Mouse (Mus musculus): Measurements from ENCODE around the gene Atraid. TPM values are rescaled to one million over a fixed set of nuclear protein-coding genes. Genes with fewer than 3 reads are reported as not detected.
A peak's percentile ranks its signal among the peaks of the same experiment; 100 is the strongest.

Atraid gene
- polyA plus RNA-seq, 1 experiment from 2014 or later = 88.2 TPM

DNA sequence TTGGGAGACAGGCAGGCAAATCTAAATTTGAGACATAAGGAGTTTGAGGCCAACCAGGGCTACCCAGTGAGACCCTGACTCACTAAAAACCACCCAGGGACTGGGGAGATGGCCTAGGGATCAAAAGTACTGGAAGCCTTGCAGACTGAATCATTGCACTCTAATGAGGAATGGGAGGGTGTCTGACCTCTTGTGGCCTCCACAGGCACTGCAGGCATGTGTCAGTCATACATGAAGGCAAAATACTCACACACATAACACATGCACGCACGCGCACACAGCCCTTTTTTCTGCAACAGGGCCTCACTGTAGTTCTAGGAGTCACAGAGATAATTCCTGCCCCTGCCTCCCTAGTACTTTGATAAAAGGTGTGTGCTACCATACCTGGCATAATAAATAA, 33.3 kb downstream of the Atraid start:
- Histone ChIP-seq H3K4me3 (ENCODE audit: low read depth, low read length) (no peak overlapping the region), H3K4me1 (ENCODE audit: control insufficient read depth, insufficient read depth, low read length) (no peaks in the 10 kb centered on the region), H3K9ac (replicated peaks; ENCODE audit: low read length) (no peak overlapping the region), H3K27me3 (ENCODE audit: control insufficient read depth, insufficient read depth, low read length) (no peaks in the 10 kb centered on the region), H3K4me2 (ENCODE audit: low read depth, low read length) (no peak overlapping the region), H3K36me3 (replicated peaks; ENCODE audit: control insufficient read depth, insufficient read depth, low read depth, low read length) (peaks cover 5% of the 10 kb centered on the region), H3K27ac (replicated peaks; ENCODE audit: low read depth, low read length) (no peak overlapping the region), H3K9me3 (replicated peaks; ENCODE audit: control insufficient read depth, low read length) (no peaks in the 10 kb centered on the region)
- DNase-seq (ENCODE audit: low spot score) (peak; percentile 70), ATAC-seq (replicated peaks; ENCODE audit: insufficient number of reproducible peaks, low FRiP score, low TSS enrichment, low read depth) (no peak)
- 80% methylated on average over 3 of the region's 3 CpGs for WGBS

DNA sequence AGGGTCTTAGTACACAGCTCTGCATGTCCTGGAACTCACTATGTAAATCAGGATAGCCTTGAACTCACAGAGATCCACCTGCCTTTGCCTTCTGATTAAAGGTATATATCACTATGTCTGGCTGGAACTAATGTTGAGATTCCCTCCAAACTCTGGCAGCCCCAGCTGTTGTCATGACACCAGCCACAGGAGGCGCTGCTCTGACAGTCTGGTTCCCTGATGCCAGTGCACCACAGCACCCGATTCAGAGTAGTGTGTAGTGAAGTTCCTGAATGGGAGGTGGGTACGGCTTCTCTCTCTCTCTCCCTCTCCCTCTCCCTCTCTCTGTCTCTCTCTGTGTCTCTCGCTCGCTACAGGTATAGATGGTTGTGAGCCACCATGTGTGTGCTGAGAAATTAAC, 34.2 kb downstream of the Atraid start:
- 21% methylated on average over 5 of the region's 5 CpGs for WGBS
- Histone ChIP-seq H3K27ac (replicated peaks; ENCODE audit: low read depth, low read length) (no peak overlapping the region), H3K4me1 (ENCODE audit: control insufficient read depth, insufficient read depth, low read length) (no peaks in the 10 kb centered on the region), H3K4me2 (ENCODE audit: low read depth, low read length) (no peak overlapping the region), H3K27me3 (ENCODE audit: control insufficient read depth, insufficient read depth, low read length) (no peaks in the 10 kb centered on the region), H3K9me3 (replicated peaks; ENCODE audit: control insufficient read depth, low read length) (no peaks in the 10 kb centered on the region), H3K4me3 (ENCODE audit: low read depth, low read length) (no peak overlapping the region), H3K36me3 (replicated peaks; ENCODE audit: control insufficient read depth, insufficient read depth, low read depth, low read length) (peaks cover 3% of the 10 kb centered on the region), H3K9ac (replicated peaks; ENCODE audit: low read length) (no peak overlapping the region)
- DNase-seq (ENCODE audit: low spot score) (peak; percentile 70), ATAC-seq (replicated peaks; ENCODE audit: insufficient number of reproducible peaks, low FRiP score, low TSS enrichment, low read depth) (no peak)

DNA sequence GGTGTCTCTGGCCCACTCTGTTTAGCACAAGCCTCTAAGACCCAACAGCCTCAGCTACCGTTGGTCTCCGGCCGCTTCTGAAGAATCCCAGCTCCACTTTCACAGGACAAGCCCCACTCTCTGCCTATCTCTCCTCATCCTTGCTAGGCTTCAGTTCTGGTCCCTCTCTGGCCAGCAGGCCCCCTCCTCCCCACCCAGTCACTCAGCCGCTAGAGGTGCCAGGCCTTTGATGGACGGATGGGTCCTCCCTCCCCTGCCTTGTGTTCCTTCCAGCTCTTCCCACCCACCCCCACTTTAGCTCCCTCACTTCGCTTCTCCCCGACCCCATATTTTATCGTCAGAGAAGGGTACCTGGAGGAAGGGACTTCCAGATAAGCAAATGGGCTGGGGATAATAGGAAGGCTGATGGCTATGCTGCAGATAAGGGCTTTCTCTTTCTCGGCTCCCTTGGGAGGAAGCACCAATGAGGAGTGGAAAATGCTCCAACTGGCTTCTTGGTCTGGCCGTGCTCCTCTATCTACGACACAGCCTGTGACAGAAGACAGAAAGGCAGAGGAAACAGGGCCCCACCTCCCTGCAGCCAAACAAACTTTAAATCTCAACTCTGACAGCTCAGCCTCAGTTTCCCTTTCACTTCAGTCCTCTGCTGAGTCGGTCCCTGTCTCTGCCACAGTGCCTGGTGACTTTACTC, 35.0 kb downstream of the Atraid start:
- no peak overlapping the region for H3K9ac ChIP-seq (replicated peaks; ENCODE audit: low read length)
- no peak for ATAC-seq (replicated peaks; ENCODE audit: insufficient number of reproducible peaks, low FRiP score, low TSS enrichment, low read depth)

DNA sequence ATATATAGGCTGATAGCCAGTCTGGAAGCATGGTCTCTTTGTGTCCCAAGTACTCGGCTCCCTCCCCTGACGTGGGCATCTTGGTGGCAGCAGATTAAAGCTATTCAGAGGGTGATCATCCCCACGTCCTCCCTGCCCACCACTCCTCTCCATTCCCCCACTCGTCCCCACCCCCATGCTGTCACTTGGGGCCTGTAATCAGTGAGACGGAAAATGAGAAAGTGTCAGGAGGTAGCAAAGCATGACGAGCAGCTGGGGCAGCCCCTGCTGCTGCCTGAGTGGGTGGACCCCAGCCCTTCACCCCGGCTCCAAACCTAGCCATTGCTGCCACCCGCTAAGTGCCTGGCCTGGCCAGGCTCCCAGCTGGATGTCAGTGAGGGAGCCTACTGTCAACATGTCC, 35.8 kb downstream of the Atraid start:
- Histone ChIP-seq H3K4me1 (ENCODE audit: control insufficient read depth, insufficient read depth, low read length) (no peaks in the 10 kb centered on the region), H3K27ac (replicated peaks; ENCODE audit: low read depth, low read length) (no peak overlapping the region), H3K9me3 (replicated peaks; ENCODE audit: control insufficient read depth, low read length) (no peaks in the 10 kb centered on the region), H3K9ac (replicated peaks; ENCODE audit: low read length) (no peak overlapping the region), H3K27me3 (ENCODE audit: control insufficient read depth, insufficient read depth, low read length) (0 out of 2 replicates have a peak, but pooled peaks cover under 1% of the 10 kb centered on the region), H3K36me3 (replicated peaks; ENCODE audit: control insufficient read depth, insufficient read depth, low read depth, low read length) (0 out of 2 replicates have a peak, but pooled peaks cover 2% of the 10 kb centered on the region), H3K4me3 (ENCODE audit: low read depth, low read length) (no peak overlapping the region), H3K4me2 (ENCODE audit: low read depth, low read length) (no peak overlapping the region)
- no peak; the same call in 1 of the 2 replicates for ATAC-seq (replicated peaks; ENCODE audit: insufficient number of reproducible peaks, low FRiP score, low TSS enrichment, low read depth)
- DNase-seq (ENCODE audit: low spot score) = no peak
- WGBS = 13% methylated on average over 8 of the region's 8 CpGs

More for the DNA sequence above, 35.0 kb downstream of the Atraid start:
- H3K4me3 ChIP-seq (ENCODE audit: low read depth, low read length) = no peak overlapping the region
- H3K9me3 ChIP-seq (replicated peaks; ENCODE audit: control insufficient read depth, low read length) = no peaks in the 10 kb centered on the region
- DNase-seq (ENCODE audit: low spot score) = no peak
- H3K27me3 ChIP-seq (ENCODE audit: control insufficient read depth, insufficient read depth, low read length) = no peaks in the 10 kb centered on the region
- no peaks in the 10 kb centered on the region for H3K4me1 ChIP-seq (ENCODE audit: control insufficient read depth, insufficient read depth, low read length)
- no peak overlapping the region for H3K27ac ChIP-seq (replicated peaks; ENCODE audit: low read depth, low read length)
- peaks cover 2% of the 10 kb centered on the region; the same call in 1 of the 2 replicates for H3K36me3 ChIP-seq (replicated peaks; ENCODE audit: control insufficient read depth, insufficient read depth, low read depth, low read length)
- WGBS = 48% methylated on average over 12 of the region's 12 CpGs
- no peak overlapping the region for H3K4me2 ChIP-seq (ENCODE audit: low read depth, low read length)

DNA sequence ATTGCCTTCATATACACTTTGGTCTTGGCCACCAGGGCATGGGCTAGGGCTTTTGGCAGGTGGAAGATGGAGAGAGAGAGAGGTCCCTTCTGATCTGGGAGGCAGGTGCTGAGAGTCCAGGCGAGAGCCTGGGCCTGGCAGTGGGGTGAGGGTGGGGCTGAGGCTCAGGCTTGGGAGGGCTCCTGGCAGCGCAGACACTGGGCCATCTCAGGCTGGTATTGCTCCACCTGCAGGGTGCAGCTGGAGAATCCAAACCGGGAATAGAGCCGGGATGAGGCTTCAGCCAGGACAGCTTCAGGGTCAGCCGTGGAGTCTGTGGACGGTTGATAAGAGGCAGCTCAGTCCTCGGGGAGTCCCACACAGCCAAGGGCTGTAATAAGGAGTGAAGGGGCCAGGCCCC, 38.5 kb downstream of the Atraid start:
- no peaks in the 10 kb centered on the region for H3K36me3 ChIP-seq (replicated peaks; ENCODE audit: control insufficient read depth, insufficient read depth, low read depth, low read length)
- DNase-seq (ENCODE audit: low spot score) = no peak
- no peak overlapping the region for H3K9ac ChIP-seq (replicated peaks; ENCODE audit: low read length)
- no peaks in the 10 kb centered on the region for H3K9me3 ChIP-seq (replicated peaks; ENCODE audit: control insufficient read depth, low read length)
- H3K27me3 ChIP-seq (ENCODE audit: control insufficient read depth, insufficient read depth, low read length) = peaks cover 27% of the 10 kb centered on the region
- 32% methylated on average over 7 of the region's 7 CpGs for whole genome bisulfite sequencing
- no peak overlapping the region for H3K4me2 ChIP-seq (ENCODE audit: low read depth, low read length)
- H3K27ac ChIP-seq (replicated peaks; ENCODE audit: low read depth, low read length) = no peak overlapping the region
- no peak for ATAC-seq (replicated peaks; ENCODE audit: insufficient number of reproducible peaks, low FRiP score, low TSS enrichment, low read depth)
- no peak overlapping the region for H3K4me3 ChIP-seq (ENCODE audit: low read depth, low read length)
- no peaks in the 10 kb centered on the region for H3K4me1 ChIP-seq (ENCODE audit: control insufficient read depth, insufficient read depth, low read length)

DNA sequence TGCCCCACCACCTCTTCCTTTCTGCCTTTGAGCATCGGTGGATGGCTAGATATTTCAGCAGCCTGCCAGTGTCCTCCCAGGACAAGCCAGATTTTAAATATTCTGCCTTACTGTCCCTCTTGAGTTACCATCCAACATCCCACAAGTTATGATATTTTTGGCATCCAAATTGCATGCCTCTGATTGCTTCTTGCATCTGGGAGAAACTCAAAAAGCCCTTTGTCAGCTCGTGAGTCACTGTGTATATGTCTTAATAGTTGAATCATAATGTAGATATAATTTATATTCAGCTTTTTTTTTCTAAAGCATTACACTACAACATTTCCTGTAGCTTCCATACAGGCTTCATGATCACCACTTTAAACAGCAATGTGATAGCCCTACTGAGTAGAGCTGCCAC, 39.0 kb downstream of the Atraid start:
- Histone ChIP-seq H3K4me2 (ENCODE audit: low read depth, low read length) (no peak overlapping the region), H3K27ac (replicated peaks; ENCODE audit: low read depth, low read length) (no peak overlapping the region), H3K27me3 (ENCODE audit: control insufficient read depth, insufficient read depth, low read length) (peaks cover 32% of the 10 kb centered on the region), H3K4me1 (ENCODE audit: control insufficient read depth, insufficient read depth, low read length) (no peaks in the 10 kb centered on the region), H3K9ac (replicated peaks; ENCODE audit: low read length) (no peak overlapping the region), H3K9me3 (replicated peaks; ENCODE audit: control insufficient read depth, low read length) (no peaks in the 10 kb centered on the region), H3K36me3 (replicated peaks; ENCODE audit: control insufficient read depth, insufficient read depth, low read depth, low read length) (no peaks in the 10 kb centered on the region), H3K4me3 (ENCODE audit: low read depth, low read length) (no peak overlapping the region)
- ATAC-seq (replicated peaks; ENCODE audit: insufficient number of reproducible peaks, low FRiP score, low TSS enrichment, low read depth) (no peak), DNase-seq (ENCODE audit: low spot score) (no peak)
- WGBS = 92% methylated on average over 2 of the region's 2 CpGs

DNA sequence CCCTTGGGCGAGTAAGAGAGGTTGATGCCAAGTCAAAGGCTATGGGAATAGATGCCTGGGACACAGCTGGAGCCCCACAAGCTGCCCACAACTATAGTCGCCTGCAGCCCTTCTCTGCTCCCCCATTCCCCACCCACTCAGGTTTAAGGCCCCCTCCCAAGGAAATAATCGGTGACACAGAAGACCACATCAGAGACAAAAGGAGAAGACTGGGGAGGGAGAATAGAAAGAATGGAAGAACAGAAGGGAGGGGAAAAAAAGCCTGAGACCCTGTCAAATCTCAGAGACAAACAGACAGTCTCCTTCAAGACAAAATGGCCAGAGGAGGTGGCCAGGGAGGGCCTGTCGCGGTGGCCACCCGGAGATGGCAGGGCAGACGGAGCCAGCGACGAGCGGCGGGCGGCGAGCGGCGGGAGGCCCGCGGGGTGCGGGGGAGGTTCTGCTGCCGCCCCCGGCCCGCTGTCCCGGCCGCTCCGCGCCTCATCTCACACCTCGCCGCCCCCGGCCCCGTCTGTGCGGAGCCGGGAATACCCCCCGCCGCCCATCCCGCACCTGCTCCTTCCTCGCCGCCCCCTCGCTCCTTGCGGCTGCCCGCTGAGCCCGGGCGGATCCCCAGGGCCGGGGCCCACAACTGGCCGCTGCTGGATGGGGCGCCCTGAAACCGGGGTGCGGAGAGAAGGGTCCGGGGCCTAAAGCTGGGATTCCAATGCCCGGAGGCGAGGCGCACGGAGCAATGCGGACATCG, 44.3 kb downstream of the Atraid start:
- no peak overlapping the region for H3K27ac ChIP-seq (replicated peaks; ENCODE audit: low read depth, low read length)
- 2% methylated on average over 39 of the region's 53 CpGs for WGBS

More for the DNA sequence above, 44.3 kb downstream of the Atraid start:
- Histone ChIP-seq H3K36me3 (replicated peaks; ENCODE audit: control insufficient read depth, insufficient read depth, low read depth, low read length) (no peaks in the 10 kb centered on the region), H3K9ac (replicated peaks; ENCODE audit: low read length) (no peak overlapping the region; the same call in 1 of the 2 replicates), H3K27me3 (ENCODE audit: control insufficient read depth, insufficient read depth, low read length) (peaks cover 81% of the 10 kb centered on the region), H3K4me3 (ENCODE audit: low read depth, low read length) (peak overlapping the region; percentile 36), H3K4me2 (ENCODE audit: low read depth, low read length) (peak overlapping the region; percentile 55), H3K9me3 (replicated peaks; ENCODE audit: control insufficient read depth, low read length) (no peaks in the 10 kb centered on the region), H3K4me1 (ENCODE audit: control insufficient read depth, insufficient read depth, low read length) (peaks cover 4% of the 10 kb centered on the region)
- DNase-seq (ENCODE audit: low spot score) (no peak), ATAC-seq (replicated peaks; ENCODE audit: insufficient number of reproducible peaks, low FRiP score, low TSS enrichment, low read depth) (no peak)

All from embryonic facial prominence, embryonic 11.5 days (tissue).